Mouse (Mus musculus): Measurements from ENCODE around the gene Guca1b.

GRCm38 (mm10) chr17:47427316-47427715, 42.1 kb downstream of the Guca1b start:
- TF ChIP-seq UBTF (IDR thresholded peaks at IDR 0.05; ENCODE audit: borderline replicate concordance, insufficient read depth, low read depth, low read length) (no peak), POLR2A (IDR thresholded peaks at IDR 0.05; ENCODE audit: control insufficient read depth in 1 of 2, insufficient read depth in 1 of 2, low read depth in 1 of 2, low read length in 2 of 2, poor library complexity in 1 of 2) (no peak), CTCF (IDR thresholded peaks at IDR 0.05 in 2 of 3, conservative IDR thresholded peaks at IDR 0.05 in 1 of 3; ENCODE audit: control insufficient read depth in 1 of 3, insufficient read depth in 1 of 3, low read depth in 2 of 3, low read length in 3 of 3, poor library complexity in 1 of 3, severe bottlenecking in 1 of 3) (peak; percentile 28 to 58 (median 46); a peak in 5 of 6 replicates), GATA1 (IDR thresholded peaks at IDR 0.05; ENCODE audit: low read depth, low read length) (no peak), TAL1 (IDR thresholded peaks at IDR 0.05; ENCODE audit: low read length) (no peak), EP300 (IDR thresholded peaks at IDR 0.05; ENCODE audit: low read depth in 1 of 2, low read length in 2 of 2) (no peak)

Measured in MEL (cell line).